Mouse (Mus musculus) layer of hippocampus, postnatal 25 days (tissue): ENCODE measurements around the gene Zswim5. TPM values are rescaled to one million over a fixed set of nuclear protein-coding genes. Genes with fewer than 3 reads are reported as not detected.

Experiments used
- DNase-seq, 2 experiments: peaks; one replicate each; pipeline ENCODE4 v3.0.0; 2022; ENCODE audit warnings: mixed read lengths in 2 of 2, low spot score in 1 of 2; ENCODE audit errors: extremely low spot score in 1 of 2
- total RNA-seq, 2 experiments: library from RNA; stranded (reverse); gene quantifications; 2 replicates each; pipeline ENCODE4 v1.2.3; 2021

Zswim5 gene
- total RNA-seq, 2 experiments from 2014 or later, result 17.1 to 17.9 TPM

- DNase-seq, result no peak
Observed at GRCm38 (mm10) chr4:116910489-116911181, 33.5 kb downstream of the Zswim5 start.

GRCm38 (mm10) chr4:116911202-116911601 lies 34.0 kb downstream of the Zswim5 start:
- DNase-seq, result no peak

GRCm38 (mm10) chr4:116913318-116913717 lies 36.1 kb downstream of the Zswim5 start:
- DNase-seq, result no peak

GRCm38 (mm10) chr4:116928006-116928651 lies 51.0 kb downstream of the Zswim5 start:
- no peak for DNase-seq

GRCm38 (mm10) chr4:116939585-116939984 lies 62.4 kb downstream of the Zswim5 start:
- no peak for DNase-seq

GRCm38 (mm10) chr4:116942695-116943094 lies 65.5 kb downstream of the Zswim5 start:
- no peak for DNase-seq

- DNase-seq, result no peak
Observed at GRCm38 (mm10) chr4:116944055-116944454, 66.9 kb downstream of the Zswim5 start.

GRCm38 (mm10) chr4:116951642-116952041 lies 74.5 kb downstream of the Zswim5 start:
- no peak for DNase-seq

GRCm38 (mm10) chr4:116954951-116955350 lies 77.8 kb downstream of the Zswim5 start:
- DNase-seq, result no peak

GRCm38 (mm10) chr4:116976503-116976902 lies 99.3 kb downstream of the Zswim5 start:
- no peak for DNase-seq

- DNase-seq, result no peak
Observed at GRCm38 (mm10) chr4:116985681-116986080, 108.5 kb downstream of the Zswim5 start.

- peak; percentile 56 to 63 for DNase-seq
Observed at GRCm38 (mm10) chr4:116986400-116987121, 109.4 kb downstream of the Zswim5 start.

- DNase-seq, result no peak
Observed at GRCm38 (mm10) chr4:116987122-116987456, 109.9 kb downstream of the Zswim5 start.

GRCm38 (mm10) chr4:116989731-116990130 lies 112.6 kb downstream of the Zswim5 start:
- DNase-seq, result no peak

- peak; percentile 77 to 91 for DNase-seq
Observed at GRCm38 (mm10) chr4:116991366-116991765, 114.2 kb downstream of the Zswim5 start.

GRCm38 (mm10) chr4:116993672-116994621 lies 116.8 kb downstream of the Zswim5 start, which contains the start of gene Urod:
TSS of gene Urod (minus strand) at chr4:116994413.
- peak; percentile 80 to 85 for DNase-seq

GRCm38 (mm10) chr4:116995131-116995797 lies 118.1 kb downstream of the Zswim5 start, which contains the start of gene Hectd3:
TSS of gene Hectd3 (plus strand) at chr4:116995317.
- DNase-seq, result peak; percentile 38 to 39

- peak in 1 of 2 experiments; percentile 25 for DNase-seq
Observed at GRCm38 (mm10) chr4:116995798-116996135, 118.6 kb downstream of the Zswim5 start.

- DNase-seq, result no peak
Observed at GRCm38 (mm10) chr4:116999513-117000154, 122.5 kb downstream of the Zswim5 start.
